Mouse (Mus musculus) right cerebral cortex, postnatal 36 days (tissue): ENCODE data around the gene Mpg.

Experiments
- DNase-seq, 2 experiments: peaks; one replicate each; pipeline ENCODE4 v3.0.0; 2022; ENCODE audit warnings: low spot score in 2 of 2, mixed read lengths in 1 of 2

Gene Mpg

GRCm38 (mm10) chr11:32231125-32231524, 4.8 kb downstream of the Mpg start:
- DNase-seq = no peak

GRCm38 (mm10) chr11:32232848-32233247, 6.5 kb downstream of the Mpg start:
- no peak for DNase-seq

GRCm38 (mm10) chr11:32233895-32234294, 7.6 kb downstream of the Mpg start:
- no peak for DNase-seq

DNA sequence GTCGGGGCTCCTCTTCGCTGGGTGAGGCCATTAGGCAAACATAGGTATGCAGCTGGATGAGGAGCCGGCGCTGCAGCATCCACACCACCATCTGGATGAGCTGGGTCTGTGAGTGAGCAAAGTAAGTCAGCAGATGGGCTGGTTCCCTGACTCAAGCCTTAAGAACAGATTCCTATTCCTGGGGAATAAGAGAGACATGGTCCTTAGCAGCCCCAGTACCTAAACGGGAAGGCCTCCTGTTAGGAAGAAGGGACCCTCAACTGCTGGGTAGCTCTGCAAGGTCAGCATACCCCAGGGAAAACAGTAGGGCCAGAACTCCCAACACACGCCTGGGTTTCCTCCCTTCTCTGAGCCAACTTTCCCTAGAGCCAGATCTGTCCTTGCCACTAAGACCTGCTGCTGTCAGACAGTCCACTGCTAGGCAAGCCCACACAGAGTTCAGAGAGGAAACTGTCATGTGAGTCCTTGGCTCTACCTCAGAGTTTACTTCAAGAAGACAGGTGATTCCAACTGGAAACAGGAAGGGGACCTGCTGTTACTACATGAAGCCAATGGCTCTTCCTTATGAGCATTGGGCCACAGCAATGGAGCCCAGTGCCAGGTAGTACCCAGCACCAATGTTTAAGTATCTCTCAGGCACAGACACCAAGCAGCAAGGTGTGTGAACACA, 8.6 kb downstream of the Mpg start:
- DNase-seq = no peak

DNA sequence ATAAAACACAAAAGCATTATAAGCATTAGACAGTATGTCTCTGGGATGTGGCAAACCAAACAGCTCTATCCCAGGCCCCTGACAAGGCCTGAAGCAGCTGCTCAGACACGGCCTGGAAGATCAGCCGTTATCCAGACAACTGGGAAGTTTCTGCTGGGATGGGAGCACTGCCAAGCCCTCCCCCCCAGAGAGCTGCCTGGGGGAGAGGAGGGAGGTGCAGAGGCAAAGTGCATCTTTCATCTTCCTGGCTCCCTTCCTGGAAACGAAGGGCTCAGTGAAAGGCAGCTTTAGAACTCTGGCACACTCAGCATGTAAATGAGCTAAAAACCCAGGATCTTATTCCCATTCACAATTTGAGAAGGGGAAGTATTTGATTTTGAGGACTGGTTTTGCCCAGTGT, 9.3 kb downstream of the Mpg start:
- DNase-seq = no peak

DNA sequence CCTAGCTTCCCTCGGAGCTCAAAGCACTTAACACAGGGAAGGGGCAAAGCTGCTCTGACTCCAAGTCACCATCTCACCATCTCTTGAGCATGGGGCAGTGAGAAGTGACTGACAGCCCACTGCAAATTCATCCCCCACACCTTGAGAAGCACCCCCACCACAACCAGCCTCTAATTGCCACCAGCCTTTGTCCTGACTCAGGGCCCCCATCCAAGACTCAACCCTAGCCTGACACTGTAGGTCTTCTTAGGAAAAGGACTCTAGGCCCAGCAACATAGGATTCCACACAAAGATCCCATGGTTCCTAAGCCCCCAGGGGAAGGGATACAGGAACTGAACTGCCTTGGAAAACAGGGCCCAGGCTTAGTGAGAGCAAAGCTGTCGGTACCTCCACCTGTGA, 9.8 kb downstream of the Mpg start:
- DNase-seq = no peak

DNA sequence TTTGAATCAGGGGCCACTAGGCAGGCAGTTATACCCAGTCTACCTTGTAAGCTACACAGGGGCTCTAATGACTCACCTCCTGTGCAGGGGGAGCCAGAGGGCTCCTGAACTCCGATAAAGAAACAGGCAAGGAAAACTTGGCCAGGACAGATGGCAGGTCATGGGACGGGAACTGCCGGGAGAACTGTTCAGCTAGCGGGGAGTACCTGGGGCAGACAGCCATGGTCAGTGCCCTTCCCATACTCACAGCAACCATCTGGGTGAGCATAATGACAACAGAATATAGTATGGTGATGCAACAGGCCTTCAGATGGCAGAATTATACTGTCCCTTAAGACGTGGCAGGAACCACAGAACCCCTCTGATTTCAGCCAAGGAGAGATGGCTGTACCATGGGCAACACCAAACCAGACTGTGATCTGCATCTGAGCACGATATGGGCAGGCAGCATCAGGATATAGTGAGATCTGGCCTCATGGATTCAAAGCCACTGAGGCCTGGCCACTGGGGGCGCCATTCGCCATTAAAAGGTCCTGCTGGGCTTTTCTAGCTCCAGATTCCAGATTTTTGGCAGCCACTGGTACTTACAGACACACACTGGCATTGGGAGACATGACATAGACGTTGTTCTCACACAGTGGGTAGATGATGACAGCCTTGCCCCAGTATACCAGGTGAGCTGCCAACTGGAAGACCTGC, 10.6 kb downstream of the Mpg start:
- DNase-seq = no peak

GRCm38 (mm10) chr11:32237411-32237795, 11.1 kb downstream of the Mpg start:
- DNase-seq = no peak

GRCm38 (mm10) chr11:32238093-32238860, 12.0 kb downstream of the Mpg start:
- peak in 1 of 2 experiments; percentile 70 for DNase-seq

DNA sequence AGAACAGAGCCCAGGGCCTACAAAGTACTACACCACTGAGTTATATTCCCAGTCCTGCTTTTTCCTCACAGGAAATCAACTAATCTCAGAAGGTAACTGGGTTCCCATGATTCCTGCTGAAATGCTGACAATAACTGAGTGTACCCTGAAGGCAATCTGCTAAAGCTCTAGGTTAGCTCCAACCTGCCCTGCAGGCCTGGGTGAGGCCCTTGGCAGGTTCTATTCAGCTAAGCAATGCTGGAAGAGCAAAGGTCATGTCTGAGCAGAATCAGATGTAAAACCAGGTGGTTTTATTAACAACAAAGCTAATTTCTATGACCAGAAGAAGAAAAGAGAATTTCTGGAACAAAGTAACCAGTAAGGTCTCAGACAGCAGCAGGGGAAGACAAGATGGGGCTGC, 15.1 kb downstream of the Mpg start:
- no peak for DNase-seq

GRCm38 (mm10) chr11:32242209-32242608, 15.9 kb downstream of the Mpg start:
- DNase-seq = no peak

DNA sequence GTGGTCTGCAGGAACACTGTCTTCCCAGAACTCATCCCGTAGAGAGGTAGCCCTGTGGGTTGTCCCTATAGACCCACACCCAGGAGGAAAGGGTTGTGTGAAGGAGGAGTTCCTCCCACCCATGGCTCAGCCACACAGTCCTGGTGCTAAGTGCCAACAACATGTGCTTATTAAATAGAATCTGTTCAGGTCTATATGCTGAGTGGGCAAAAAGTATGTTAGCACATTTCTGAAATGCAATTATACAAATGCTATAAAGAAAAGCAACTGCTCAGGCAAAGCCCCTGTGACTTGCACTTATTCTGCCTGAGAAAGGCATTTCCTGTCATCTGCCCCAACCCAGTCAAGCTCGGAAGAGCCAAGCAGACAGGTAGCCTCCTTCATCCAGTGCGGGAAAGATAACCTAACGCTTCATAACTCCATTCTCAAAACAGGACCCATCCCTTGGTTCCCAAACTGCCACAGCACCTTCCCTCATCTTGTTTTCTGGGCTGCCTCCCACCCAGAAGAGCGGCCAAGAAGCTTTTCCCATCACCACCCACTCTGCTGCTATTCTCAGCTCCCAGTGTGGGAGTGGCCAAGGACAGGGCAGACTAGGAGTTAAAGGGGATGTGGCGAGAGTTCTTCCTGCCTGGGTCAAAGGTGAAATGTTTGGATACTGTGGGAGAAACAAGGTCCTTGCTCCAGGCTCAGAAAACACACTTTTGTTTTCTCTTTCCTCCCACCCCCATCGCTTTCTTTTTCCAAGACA, 17.1 kb downstream of the Mpg start:
- no peak for DNase-seq

GRCm38 (mm10) chr11:32244064-32244463, 17.8 kb downstream of the Mpg start:
- DNase-seq = no peak

GRCm38 (mm10) chr11:32244617-32245016, 18.3 kb downstream of the Mpg start:
- DNase-seq = no peak

GRCm38 (mm10) chr11:32245614-32246013, 19.3 kb downstream of the Mpg start:
- DNase-seq = no peak

GRCm38 (mm10) chr11:32247068-32247467, 20.8 kb downstream of the Mpg start:
- no peak for DNase-seq

- no peak for DNase-seq
Observed at GRCm38 (mm10) chr11:32248350-32248749, 22.0 kb downstream of the Mpg start.

- no peak for DNase-seq
Observed at GRCm38 (mm10) chr11:32250880-32251763, 24.8 kb downstream of the Mpg start.

DNA sequence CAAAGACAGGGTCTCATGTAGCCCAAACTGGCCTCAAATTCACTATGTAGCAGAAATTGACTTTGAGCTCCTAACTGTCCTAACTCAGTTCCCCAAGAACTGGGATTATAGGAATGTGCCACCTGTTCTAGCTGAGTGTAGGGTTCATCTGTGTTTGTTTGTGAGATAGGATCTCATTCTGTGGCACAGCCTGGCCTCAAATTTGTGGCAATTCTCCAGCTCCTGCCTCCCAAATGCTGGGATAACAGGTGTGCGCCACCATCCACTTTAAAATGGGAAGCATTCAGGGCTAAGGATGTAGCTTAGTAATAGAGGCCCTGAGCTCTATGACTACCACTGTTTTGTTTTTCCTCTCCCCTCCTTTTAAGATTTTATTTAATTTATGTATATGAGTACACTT, 26.8 kb downstream of the Mpg start:
- no peak for DNase-seq

DNA sequence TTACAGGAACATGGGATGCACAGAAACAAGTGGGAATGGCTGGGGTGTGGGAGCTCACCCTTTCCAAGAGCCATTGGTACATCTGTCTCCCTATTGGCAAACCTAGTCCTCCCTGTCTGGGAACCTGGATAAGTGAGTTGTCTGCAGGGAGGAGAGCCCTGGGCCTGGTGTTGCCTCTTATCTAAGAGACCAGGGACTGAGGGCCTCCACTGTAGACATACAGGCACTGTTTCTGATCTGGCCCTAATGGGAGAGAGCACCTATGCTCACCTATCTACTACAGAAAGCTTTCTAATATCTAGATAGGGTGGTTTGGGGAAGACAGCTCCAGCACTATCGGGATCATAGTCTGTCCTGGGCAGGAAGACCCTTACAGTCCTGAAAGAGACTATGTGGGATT, 29.8 kb downstream of the Mpg start:
- DNase-seq = no peak

DNA sequence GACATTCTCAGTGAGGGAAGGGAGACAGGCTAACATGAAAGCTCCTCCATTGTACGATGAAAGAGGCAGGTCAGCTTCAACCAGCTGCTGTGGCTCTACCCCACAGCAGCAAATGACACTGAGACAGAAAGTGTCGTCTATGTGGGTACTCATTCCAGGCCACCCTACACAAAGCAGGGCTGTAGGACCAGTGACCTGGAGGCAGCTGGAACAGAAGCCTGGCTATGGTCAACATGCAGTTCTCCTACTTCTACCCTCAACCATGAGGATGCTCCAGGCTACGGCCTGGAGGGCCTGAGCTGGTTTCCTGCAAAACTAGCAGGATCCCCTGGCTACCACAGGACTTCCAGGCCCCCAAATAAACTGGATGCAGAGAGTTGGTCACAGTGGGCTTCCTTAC, 30.3 kb downstream of the Mpg start:
- no peak for DNase-seq
